Mouse (Mus musculus): ENCODE measurements at regions not wholly inside any gene's neighbourhood (a gene's known extent, or its start where the extent isn't known, plus 50 kb on each side); places are given as distances from the start of the nearest gene placed in this dataset.
A peak's percentile ranks its signal among the peaks of the same experiment; 100 is the strongest.

DNA sequence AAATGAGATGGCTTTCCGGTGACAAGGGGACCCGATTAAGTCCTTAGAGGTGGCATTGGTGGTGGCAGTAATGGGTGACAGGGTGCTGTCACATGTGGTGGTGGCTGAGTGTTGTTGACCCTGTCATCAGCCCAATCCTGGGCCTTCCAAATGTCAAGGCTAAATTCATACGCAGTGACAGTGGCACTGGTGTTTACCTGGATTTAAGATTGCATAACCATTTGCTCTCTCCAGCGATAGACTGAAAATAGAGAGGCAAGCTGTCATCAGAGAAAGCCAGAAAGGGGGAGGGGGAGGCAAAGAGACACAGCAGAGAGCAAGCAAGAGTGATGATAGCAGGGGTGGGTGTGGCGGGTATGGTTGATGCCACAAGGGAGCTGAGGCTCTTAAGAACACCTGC is 215.1 kb downstream of the Suds3 start:
- DNase-seq (ENCODE audit: low read depth, low spot score) = no peak

DNA sequence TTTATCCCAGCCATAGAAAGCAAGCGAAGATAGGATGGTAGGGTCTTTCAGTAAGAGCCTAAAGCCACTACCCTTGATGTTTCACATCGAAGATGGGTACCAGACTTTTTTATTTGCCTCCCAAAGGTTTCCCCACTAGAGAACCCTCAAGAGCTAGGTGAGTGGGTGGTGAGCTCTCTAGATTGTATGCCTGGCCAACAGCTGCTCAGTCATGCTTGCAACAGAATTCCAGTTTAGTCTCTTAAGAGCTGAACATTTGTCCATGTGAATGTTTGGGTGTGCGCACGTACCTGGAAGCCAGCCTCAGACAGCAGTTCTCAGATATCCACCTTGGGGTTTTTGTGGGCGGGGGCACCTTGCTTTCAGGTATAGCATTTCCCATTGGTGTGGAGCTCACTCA is 218.5 kb downstream of the Suds3 start:
- DNase-seq (ENCODE audit: low read depth, low spot score) = no peak

DNA sequence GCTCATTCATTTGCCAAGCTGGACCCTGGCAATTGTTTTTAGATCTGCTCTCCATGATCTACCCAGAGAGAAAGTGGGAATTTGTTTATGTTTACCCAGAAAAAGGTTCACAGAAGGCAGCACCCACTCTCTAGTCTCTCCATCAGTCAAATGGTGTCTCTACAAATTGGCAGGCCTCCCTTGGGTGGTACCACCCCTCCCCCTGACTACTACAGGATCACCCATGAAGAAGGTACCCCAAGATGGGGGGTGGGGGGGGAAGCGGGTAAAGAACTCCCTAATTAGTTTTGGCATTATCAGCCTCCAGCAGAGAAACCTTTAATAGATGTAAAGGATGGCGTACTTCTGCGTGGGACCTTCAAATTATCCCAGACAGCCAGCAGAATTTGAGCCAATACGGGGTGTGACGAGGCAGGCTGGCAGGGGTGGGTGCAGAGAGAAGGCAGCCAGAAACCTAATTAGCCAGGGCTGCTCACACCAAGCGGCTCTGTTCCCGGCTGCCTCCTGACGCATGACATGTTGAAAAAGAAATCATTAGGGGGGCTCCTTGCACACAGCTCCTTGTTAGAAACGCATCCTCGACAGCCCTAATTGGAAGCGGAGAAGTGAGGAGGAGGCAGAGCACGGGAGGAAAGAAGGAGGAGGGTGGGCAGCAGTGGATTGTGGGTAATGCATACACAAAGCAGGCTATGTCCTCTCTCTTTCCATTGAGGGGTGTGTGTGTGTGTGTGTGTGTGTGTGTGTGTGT is 220.7 kb downstream of the Suds3 start:
- DNase-seq (ENCODE audit: low read depth, low spot score) = no peak

DNA sequence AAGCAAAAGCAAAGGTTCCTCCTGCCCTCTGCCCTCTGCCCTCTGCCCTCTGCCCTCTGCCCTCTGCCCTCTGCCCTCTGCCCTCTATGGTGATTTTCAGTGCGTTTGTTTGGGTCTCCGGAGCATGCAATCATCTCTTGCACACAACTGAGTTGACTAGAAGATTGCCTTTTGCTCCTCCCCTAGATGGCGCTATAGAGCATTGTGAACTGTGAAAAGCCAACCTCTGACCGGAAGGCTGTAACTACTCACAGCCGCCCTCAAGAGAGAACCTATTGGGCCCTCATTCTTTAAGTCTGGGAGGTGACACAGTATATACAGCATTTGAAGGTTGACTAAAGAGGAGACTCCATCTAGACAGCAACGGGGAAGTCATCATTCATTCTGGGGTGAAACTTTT is 221.3 kb downstream of the Suds3 start:
- no peak for DNase-seq (ENCODE audit: low read depth, low spot score)

DNA sequence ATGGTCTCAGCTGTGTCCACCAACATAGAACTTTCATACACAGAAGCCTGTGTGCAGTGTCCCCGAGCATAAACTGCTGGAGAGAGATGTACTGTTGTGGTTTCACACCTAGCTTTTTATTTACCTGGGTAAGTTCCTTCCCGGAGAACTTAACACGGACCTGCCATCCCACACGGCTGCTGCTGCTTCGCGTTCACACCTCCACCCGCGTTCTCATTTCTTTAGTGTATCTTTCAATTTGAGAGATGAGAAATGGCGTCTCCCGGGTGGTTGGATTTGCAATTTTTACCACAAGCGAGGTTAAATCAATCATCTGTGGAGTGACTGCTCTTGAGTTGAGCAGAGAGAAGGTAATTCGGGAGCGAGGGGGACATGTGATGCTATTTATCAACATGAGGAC is 223.0 kb downstream of the Suds3 start:
- no peak for DNase-seq (ENCODE audit: low read depth, low spot score)

DNA sequence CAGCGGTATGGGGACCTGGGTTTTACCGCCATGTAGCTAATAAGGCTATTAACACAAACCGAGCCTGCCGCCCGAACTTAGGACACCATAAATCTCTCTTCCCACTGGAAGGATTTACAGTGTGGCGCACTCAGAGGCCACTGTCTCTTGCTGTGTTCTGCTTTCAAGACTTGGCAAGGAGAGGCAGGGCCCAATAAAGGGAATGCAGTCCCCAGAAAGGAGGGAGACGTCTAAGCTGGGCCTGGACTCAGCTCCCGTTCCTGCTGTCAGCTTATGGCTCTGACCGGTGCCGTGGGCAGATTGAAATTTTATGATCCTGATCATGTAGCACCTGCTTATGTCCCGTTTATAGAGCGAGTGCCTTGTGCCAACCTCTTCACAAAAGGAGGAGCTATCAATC is 226.7 kb downstream of the Suds3 start:
- DNase-seq (ENCODE audit: low read depth, low spot score) = no peak

DNA sequence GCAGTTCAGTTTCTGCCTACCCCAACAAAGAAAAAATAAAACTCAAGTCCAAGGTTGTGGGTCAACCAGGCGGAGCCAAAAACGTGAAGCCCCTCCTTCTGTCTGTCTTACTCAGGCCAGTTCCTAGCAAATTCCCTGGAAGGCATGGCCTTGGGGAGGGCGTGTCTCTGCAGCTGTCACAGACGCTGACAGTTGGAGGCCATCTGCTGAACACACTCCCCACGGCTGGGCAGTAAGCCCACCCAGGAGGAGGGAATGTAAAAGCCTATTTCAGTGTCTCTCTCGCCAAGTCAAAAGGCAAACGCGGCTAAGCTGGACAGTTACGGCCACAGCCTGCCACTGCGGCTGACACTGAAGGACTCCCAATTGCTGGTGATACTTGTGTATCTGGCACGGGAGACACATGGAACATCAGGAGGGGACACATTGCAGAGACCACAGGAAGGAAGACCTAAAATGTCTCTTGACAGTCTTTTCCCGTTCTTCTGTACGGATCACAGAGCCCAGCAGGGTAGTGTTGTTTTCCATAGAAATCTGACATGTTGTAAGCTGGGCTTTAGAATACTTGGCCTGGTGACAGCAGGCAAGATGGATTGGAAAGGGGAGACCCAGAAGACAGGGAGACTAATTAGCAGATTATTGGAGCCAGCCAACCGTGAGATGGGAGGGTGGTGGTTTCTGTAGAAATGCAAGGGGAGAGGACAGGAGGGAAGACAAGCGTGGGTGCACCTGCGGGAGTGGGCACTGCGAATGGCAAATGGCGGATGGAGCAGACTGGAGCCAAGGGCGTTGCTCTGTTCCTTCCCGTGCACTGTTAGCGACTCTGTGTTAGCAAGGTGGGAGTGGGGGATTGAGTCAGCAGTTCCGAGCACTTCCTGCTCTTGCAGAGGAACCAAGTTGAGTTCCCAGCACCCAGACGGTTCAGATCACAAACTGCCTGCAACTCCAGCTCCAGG is 229.5 kb downstream of the Suds3 start:
- no peak for DNase-seq (ENCODE audit: low read depth, low spot score)

DNA sequence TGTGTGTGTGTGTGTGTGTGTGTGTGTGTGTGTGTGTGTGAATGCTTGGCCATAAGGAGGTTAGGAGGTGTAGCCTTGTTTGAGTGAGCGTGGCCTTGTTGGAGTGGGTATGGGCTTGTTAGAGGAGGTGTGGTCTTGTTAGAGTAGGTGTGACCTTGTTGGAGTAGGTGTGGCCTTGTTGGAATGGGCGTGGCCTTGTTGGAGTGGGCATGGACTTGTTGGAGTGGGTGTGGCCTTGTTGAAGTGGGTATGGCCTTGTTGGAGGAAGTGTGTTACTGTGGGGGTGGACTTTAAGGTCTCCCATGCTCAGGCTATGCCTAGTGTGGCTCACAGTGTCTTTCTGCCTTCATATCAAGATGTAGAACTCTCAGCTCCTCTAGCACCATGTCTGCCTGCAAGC is 236.2 kb downstream of the Suds3 start:
- no peak for DNase-seq (ENCODE audit: low read depth, low spot score)

DNA sequence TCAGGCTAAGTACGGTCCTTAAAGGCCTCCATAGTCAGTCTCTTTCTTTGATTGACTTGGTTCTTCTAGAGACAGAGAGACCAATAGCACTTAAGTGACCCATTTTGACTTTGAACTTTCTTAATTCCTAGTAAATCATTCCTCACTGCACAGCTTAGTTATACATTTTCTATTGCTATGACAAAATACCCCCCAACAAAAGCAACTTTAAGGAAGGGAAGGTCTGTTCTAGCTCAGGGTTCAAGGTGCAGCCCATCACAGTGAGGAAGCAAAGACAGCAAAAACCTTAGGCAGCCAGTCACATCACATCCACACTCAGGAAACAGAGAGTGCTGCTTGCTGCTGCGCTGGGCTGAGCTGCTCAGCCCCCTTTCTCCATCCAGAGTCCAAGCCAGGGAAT is 241.0 kb downstream of the Suds3 start:
- no peak for DNase-seq (ENCODE audit: low read depth, low spot score)

DNA sequence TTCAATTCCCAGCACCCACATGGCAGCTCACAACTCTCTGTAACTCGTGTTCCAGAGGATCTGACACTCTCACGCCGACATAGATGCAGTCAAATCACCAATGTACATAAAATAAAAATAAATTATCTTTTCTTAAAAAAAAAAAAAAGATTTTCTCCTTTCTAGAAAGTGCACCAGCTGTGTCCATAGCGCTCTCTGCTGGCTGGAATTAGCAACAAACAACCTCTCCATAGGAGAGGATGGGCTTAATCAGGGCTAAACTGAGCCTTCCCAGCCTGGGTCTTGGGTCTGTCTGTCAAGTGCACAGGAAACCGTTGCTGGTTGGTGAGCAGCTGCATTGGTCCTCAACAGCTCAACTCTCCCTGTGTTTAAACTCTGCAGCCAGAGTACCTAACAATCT is 247.8 kb downstream of the Suds3 start:
- DNase-seq (ENCODE audit: low read depth, low spot score) = no peak

DNA sequence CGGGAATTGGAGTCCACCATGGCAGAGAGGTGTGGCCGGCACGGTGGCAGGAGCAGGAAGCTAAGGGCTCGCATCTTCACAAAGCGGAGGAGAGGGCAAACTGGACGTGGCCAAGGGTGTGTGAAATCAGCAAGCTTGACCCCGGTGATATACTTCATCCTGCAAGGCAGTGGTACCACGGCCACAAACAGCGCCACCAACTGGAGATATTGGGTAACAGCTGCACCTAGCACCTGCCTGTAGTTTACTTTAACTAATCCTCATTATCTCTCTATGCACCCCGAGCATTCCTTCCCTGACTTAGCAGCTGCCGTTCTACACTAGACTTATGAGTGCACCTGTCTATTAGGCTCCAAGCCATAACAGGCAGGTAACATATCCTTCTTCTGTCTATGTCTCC is 251.6 kb downstream of the Suds3 start:
- DNase-seq (ENCODE audit: low read depth, low spot score) = no peak

DNA sequence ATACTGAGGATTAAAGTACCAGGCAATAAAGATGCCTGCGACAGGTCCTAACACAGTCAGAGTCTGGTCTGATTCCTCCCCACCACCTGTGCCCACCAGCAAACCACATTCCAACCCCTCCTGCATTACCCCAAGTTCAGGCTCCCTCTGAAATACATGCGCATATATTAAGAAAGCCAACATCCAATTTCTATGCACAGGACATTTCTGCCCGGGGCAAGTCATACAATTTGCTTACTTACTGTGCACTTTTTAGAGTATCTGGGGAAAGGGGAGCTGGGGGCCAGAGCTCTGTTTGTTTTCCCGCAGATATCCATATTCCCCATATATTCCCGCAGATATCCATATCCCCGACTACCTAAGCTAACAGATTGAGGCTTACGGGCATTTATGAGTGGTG is 261.1 kb upstream of the Srrm4 start:
- DNase-seq (ENCODE audit: low read depth, low spot score) = no peak

DNA sequence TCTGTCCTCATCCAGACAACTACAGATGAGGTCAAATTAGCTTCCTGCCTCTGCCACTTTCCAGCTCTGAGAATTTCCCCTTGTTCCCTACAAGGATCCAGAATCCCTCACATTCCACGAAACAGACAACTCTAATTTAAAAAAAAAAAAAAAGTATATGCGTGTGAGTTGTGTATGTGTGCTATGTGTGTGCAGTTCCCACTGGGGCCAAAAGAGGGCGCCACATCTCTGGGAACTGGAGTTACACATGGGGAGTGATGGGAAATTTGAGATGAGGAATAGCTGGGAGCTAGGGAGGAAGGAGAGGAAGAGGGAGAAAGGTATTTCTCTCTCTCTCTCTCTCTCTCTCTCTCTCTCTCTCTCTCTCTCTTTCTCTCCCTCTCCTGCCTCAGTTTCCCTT is 240.3 kb upstream of the Srrm4 start:
- DNase-seq (ENCODE audit: low read depth, low spot score) = no peak

DNA sequence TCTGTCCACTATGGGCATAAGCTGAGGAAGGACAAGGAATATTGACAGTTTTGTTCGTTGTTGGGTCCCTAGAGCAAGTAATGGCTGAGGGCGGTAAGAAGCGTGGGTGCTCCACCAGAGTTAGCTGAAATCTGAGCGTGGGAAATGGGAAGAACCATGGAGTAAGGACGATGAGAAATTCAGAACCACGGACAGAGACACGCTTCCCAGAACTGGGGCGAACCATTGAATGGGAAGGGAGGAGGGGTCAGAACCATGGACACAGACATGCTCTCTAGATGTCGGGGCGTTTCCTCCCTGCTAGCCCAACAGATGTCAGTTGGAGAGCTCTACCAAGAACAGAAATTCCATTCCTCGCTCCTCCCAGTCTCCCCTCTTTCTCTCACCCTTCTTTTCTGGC is 238.2 kb upstream of the Srrm4 start:
- DNase-seq (ENCODE audit: low read depth, low spot score) = peak; percentile 71

DNA sequence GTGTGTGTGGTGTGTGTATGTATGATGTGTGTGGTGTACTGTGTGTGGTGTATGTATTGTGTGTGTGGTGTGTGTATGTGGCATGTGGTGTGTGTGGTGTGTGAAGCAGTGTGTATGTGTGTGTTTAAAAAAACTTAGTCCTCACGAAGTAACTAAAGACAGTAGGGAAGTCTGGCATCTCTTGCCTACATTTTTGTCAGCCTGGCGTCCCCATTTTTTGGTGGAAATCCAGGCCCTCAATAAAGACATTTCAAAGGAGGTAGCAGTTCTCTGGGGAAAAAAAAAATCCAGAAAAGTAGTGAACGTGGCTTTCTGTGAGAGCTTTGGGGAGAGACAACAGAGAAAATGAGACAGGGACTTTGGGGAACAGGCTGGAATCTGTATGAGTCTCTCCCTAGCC is 231.6 kb upstream of the Srrm4 start:
- no peak for DNase-seq (ENCODE audit: low read depth, low spot score)

DNA sequence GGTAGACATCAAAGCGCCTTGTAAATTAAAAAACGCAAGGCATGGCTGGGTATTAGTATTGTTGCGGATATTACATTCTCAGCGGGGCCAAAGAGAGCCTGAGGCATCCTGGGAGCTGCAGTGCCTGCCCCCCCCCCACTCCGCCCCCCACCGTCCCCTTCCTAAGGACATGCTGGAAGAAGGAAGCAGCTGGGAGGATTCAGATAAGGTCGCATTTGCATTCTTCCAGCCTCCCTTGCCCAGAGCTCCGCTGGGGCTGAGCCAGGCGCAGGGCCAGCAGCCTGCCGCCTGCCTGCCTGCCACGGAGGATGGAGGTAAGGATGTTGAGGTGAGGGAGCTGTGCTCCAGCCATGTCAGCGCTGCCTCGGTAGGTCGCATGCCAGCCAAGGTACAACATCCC is 230.5 kb upstream of the Srrm4 start:
- no peak for DNase-seq (ENCODE audit: low read depth, low spot score)

DNA sequence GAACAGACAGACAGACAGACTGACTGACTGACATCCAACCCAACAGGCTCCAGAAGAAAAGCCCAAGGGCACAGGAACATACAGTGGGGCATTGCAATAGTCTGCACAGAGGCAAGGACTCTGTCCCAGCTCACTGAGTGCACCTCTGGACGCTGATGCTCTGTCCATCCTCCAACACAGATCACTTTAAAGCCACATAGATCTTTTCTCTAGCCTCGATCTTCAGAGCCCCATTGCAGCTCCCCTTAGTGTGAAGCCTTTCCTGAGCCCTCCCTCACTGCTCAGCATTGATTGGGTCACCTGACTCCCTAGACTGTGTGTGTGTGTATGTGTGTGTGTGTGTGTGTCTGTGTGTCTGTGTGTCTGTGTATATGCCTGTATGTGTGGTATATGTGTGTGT is 218.2 kb upstream of the Srrm4 start:
- DNase-seq (ENCODE audit: low read depth, low spot score) = no peak

DNA sequence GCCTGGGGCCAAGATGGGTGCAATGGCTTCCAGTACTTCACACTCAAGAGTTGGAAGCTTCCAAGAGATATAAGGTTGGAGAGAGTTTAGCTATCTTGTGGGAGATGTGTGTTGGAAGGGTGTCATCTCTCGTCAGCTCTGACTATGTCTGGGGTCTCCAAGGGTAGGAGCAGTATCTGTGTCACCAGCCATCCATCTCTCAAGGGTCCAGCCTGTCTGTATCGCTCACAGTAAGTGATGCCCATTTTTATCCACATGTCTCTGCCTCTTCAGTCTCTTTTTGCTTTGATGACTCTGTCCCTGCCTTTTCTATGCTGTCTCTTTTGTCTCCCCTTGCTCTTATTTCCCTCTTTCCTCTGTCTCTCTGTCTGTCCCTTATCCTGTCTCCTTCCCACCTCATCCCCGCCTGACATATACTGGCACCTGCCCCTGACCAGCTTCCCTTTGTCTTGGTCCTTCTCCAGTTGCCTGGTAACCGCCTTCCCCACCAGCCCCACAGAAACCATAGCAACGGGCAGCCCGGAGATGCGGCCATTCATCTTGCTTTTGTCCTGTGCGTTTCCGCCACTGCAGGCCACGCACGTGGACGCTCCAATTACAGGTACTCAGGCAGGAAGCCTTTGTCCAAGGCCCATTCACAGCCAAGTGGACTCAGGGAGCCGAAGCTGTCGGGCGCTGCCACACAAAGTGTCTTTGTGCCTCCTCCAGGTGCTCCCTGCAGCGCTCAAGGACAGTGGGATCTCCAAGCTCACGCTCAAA is 217.6 kb upstream of the Srrm4 start:
- no peak for DNase-seq (ENCODE audit: low read depth, low spot score)

DNA sequence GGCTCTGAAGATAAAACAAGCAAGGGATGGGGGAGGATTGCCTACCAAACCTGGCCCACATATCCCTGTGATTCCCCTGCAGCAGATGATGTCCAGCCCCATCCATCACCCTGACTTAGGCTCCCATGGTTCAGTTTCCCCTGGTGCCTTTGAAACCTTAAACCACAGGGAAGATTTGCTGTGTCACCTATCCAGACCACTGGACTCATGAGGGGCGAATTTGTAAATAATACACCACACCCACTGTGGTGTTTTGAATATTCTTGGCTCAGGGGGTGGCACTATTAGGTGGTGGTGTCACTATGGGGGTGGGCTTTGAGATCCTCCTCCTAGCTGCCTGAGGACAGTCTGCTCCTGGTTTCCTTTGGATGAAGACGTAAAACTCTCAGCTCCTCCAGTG is 205.8 kb upstream of the Srrm4 start:
- no peak for DNase-seq (ENCODE audit: low read depth, low spot score)

DNA sequence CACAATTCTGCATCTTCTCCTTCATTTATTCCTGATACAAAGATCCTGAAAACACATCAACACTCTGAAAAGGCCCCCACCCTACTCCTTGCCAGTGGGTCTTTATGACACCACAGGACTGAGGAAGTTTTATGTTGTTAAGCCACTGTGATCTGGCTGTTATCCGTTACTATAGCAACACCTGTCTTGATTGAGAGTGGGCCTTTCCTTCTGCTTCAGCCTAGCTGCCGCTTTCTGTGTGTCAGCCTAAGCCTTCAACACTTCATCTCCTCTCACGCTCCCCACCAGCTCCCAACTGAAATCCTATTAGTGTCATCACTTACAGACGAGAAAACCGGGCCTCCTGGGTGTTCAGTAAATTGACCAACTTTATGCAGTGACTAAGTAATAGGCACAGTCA is 203.6 kb upstream of the Srrm4 start:
- DNase-seq (ENCODE audit: low read depth, low spot score) = no peak

DNA sequence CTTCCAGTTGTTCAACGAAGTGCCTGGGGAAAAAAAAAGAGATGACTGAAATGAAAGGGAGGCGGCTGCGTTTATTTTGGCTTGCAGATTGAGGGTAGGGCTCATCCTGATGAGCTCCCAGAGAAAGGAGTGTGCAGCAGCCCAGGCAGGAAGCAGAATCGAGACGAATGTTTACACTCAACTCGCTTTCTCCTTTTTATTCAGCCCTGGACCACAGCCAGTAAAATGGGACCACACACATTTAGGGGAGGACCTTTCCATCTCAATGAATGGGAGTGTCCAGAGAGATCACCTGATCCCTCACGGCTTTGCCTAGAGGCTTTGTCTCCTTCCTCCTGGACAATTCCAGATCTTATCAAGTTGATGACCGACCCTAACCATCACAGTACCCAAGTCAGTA is 198.8 kb upstream of the Srrm4 start:
- no peak for DNase-seq (ENCODE audit: low read depth, low spot score)

DNA sequence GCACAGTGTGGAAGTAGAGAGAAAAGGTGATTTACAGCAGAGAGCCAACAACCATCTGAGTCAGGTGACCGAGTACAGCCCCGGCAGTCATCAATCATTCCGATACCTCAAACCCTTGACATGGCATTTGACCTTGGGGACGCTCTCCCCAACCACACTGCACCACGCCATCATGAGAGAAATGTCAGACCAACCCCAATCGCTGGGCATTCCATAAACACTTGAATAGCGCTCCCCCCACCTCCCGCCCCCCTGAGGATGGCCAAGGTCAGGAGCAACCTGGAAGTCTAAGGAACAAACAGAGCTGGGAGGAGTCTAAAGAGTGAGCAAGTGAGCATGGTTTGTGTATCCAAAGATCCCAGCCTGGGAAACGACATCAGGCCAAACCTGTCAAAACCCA is 198.2 kb upstream of the Srrm4 start:
- DNase-seq (ENCODE audit: low read depth, low spot score) = no peak

Data from WW6 (cell line).